Mouse (Mus musculus): ENCODE results near the gene Tnrc18.
"Not testable (repeated sequence)": the region's sequence is repeated elsewhere in the genome, so short reads cannot be mapped to it uniquely, and the experiment has no call there.

Gene Tnrc18

GRCm38 (mm10) chr5:142817524-142818434 lies at the start of gene Tnrc18:
TSS of gene Tnrc18 (minus strand) at chr5:142817662.
- peak; percentile 99 to 100 for DNase-seq

DNA sequence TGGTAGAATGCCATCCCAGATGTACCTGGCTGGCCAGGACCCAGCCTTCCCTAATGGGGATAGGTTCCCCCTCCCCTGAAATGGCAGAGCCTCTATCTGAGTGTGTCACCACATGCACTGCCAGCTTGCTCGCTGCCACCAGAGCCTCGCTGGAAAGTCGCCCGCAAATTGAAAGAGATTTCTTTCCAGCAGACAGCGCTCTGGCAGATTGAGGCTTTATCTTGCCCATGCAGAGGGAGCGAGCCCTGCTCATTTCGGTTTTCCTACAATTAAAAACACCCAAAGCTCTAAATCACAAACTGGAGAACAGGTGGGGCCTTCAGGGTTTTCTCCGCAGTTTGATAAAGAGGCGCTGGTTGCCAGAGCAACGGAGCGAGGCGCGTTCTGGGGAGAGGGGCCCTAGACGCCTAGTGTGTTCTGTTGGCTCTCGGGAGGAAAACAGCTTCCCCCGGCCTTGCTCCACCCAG lies 40.3 kb upstream of the Tnrc18 start:
- no peak for DNase-seq

GRCm38 (mm10) chr5:142856408-142856807 lies 38.9 kb upstream of the Tnrc18 start:
- DNase-seq: no peak

DNA sequence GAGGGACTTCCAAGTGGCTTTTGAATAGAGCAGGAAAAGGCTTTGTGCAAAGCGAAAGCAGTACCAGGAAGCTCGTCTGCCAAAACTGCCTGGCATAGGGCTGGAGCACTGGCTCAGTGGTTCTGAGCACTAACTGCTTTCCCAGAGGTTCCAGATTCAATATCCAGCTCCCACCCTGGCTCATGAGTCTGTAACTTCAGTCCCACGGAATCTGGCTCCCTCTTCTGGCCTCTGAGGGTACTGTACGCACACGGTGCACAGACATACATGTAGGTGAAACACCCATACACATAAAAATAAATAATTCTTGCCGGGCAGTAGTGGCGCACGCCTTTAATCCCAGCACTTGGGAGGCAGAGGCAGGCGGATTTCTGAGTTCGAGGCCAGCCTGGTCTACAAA lies 37.4 kb upstream of the Tnrc18 start:
- peak; percentile 35 to 72 for DNase-seq

- DNase-seq: no peak
These were observed 36.1 kb upstream of the Tnrc18 start for GRCm38 (mm10) chr5:142853585-142853984.

DNA sequence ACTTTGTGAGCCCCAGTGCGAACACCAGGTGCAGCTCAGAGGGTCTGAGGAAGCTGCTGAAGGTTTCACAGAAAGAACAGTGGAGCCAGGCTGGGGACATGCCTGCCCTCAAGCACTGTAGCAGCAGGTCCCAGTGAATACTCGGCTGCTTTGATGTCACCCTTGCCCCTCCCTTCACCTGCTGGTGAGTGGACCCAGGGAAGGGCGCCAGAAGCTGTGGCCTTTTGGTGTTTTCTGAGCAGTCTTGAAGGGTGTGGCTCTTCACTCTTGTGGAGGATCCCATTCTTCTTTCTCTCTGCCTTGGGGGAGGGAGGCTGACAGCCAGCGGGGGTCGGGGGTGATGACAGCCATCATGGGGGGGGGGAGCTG lies 34.2 kb upstream of the Tnrc18 start:
- DNase-seq: no peak

GRCm38 (mm10) chr5:142850916-142851680 lies 33.6 kb upstream of the Tnrc18 start:
- DNase-seq: peak; percentile 21 to 42

GRCm38 (mm10) chr5:142850476-142850875 lies 33.0 kb upstream of the Tnrc18 start:
- no peak for DNase-seq

GRCm38 (mm10) chr5:142848911-142849310 lies 31.4 kb upstream of the Tnrc18 start:
- DNase-seq: no peak

GRCm38 (mm10) chr5:142848149-142848548 lies 30.7 kb upstream of the Tnrc18 start:
- DNase-seq: no peak

DNA sequence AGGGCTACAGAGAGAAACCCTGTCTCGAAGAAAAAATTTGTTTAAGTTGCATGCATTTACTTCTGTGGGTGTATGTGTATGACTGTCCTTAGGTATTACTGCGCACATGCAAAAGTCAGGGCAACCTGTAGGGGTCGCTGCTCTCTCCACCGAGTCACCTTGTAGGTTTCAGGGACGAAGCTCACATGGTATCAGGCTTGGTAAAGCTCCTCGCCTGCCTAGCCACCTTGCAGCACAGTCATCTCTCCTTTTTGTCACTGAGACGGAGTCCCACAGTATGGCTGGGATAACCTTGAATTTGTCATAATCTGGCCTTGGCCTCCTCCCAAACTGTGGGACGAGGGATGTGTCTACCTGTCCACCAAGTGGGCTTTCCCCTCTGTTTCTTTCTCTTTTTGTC lies 27.0 kb upstream of the Tnrc18 start:
- peak in 1 of 2 experiments; percentile 63 for DNase-seq

- peak; percentile 17 to 71 for DNase-seq
These were observed 24.7 kb upstream of the Tnrc18 start for GRCm38 (mm10) chr5:142842137-142842642.

DNA sequence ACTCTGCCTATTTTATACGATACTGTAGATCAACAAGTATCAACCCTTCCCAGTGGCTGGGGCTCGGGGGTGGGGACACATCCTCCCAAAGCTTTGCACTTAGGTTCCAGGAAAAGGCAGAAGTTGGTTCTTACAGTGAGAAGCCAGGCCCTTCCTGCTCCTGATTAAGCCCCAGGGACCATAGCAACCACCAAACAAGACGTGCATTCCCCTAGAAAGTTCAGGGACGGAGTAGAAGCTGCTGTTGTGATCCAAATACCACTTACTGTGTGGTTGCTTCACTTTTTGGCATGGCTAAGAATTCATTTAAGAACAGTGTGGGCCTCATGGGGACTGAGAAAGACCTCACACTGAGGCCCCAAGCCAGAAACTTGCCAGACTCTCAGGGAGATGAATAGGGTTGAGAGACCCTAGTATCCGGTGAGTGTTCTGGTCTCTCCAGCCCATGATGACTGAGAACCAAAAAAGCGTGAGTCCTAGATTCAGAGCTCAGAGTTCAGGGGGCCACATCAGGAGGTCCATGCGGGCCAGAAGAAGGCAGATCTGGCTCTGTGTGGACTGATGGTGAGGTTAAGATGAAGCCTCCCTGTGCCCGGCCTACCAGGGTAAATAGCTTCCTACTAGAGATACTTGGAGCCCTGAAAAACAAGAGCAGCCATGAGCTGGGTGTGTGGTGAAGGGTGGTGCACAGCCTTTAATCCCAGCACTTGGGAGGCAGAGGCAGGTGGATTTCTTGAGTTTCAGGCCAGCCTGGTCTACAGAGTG lies 24.1 kb upstream of the Tnrc18 start:
- DNase-seq: peak in 1 of 2 experiments; percentile 11

DNA sequence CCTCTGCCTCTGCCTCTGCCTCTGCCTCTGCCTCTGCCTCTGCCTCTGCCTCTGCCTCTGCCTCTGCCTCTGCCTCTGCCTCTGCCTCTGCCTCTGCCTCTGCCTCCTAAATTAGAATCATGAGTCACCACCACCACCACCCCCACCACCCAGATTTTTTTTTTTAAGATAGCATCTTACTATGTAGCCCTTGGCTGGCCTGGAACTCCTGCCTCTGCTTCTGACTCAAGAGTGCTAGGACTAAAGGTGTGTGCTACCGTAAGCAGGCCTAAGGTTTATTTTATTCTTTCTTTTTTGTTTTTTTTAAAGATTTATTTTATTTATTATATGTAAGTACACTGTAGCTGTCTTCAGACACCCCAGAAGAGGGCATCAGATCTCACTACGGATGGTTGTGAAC lies 20.0 kb upstream of the Tnrc18 start:
- not testable (repeated sequence) for DNase-seq

- no peak for DNase-seq
These were observed 19.4 kb upstream of the Tnrc18 start for GRCm38 (mm10) chr5:142836891-142837290.

DNA sequence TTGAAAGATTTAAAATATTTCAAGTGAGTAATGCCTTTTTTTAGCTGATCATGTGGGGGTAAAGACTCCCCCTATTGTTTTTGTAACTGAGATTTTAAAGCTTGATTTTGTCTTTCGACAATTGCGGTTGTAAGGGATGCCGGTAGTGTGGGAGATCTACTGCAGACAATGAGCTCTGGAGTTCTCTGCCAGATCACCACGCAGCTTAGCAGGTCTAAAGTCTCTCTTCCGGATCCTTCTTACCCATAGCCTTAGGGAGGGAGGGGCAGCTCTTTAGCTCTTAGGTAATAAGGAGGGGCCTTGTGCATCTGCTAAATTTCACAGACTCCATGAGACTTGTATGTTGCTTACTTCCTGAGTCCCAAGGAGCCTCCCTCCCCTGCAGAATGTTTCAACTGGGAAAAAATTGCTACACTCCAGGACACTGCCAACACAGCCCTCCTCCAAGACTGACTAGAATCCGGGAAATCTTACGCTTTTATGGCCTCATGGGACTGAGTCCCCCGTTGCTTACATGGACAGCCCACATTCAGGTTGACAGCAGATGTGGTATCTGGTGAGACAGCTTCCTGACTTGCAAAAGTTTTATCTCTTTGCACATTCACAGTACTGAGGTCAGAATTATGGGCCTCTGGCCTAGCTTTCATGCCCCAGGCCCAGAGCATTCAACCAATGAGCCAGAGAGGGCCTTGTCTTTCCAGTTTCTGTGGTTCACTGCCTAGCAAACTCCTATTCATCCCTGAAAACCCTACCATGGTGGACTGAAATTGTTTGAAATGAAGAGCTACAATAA lies 16.4 kb upstream of the Tnrc18 start:
- no peak for DNase-seq

- peak in 1 of 2 experiments; percentile 42 for DNase-seq
These were observed 8.7 kb upstream of the Tnrc18 start for GRCm38 (mm10) chr5:142826131-142826530.

- DNase-seq: peak; percentile 69 to 81
These were observed 8.2 kb upstream of the Tnrc18 start for GRCm38 (mm10) chr5:142825665-142826064.

GRCm38 (mm10) chr5:142824091-142824490 lies 6.6 kb upstream of the Tnrc18 start:
- no peak for DNase-seq

- peak; percentile 94 for DNase-seq
These were observed 5.9 kb upstream of the Tnrc18 start for GRCm38 (mm10) chr5:142823096-142824062.
